Mouse (Mus musculus): Measurements from ENCODE around the gene Adk.

GRCm38 (mm10) chr14:21105049-21105448, 52.7 kb downstream of the Adk start:
- TF ChIP-seq CTCF (IDR thresholded peaks at IDR 0.05; ENCODE audit: control insufficient read depth, insufficient read depth, insufficient read length) (no peak), CEBPB (IDR thresholded peaks at IDR 0.05; ENCODE audit: low read depth) (no peak), MAX (IDR thresholded peaks at IDR 0.05) (no peak), MYOD1 (IDR thresholded peaks at IDR 0.05; ENCODE audit: control insufficient read depth, insufficient read length, low read depth) (no peak), MYOG (IDR thresholded peaks at IDR 0.05; ENCODE audit: control insufficient read depth, extremely low read depth, insufficient read length) (no peak)
